In the genomic region with DNA sequence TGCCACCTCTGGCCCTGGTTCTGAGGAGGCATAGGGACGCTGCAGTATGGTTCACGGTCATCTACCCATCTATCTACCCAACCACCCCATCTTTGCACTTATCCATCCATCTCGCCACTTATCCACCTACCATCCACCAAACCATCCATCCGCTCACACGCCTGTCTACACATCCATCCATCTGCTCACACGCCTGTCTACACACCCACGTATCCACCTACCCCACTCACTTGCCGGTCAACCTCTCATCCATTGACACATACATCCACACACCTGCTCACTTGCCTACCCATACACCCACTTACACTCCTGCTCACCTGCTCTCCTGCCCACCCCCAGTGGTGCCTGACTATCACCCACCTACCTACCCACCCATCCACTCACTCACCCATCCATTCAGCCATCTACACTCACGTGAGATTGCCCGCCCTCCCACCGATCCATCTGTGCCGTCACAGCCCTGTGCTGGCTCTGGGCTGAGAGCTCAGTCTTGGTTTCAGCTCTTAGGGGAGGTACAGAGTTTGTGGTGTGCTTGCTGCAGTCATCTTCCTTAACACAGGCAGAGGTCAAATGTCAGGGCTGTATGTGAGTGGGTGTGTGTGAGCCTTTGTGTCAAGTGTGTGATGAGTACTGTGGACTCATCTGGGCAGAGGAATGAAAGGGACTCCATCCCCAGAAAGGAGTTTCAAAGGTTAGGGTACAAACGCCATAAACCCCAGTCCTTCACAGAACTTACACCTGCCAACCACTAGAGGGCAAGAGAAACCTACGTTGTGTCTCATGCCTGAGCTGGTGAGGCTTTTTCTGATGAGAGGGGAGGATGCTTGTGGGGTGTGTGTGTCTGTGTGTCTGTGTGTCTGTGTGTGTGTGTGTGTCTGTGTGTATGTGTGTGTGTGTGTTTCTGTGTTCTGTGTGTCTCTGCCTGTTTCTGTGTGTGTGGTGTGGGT, we compare ENCODE assay signal across 8 mouse cellular contexts. TPM values are rescaled to one million over a fixed set of nuclear protein-coding genes. Genes with fewer than 3 reads are reported as not detected.
A peak's percentile ranks its signal among the peaks of the same experiment; 100 is the strongest.
DNase-seq lines count a peak whose midpoint lies in the region; ATAC-seq and TF ChIP-seq lines count a peak whose summit lies in the region.

No protein-coding gene starts in this region.

- H3K79me2 ChIP-seq in liver, adult 2 months (ENCODE audit: control insufficient read depth, insufficient read depth, low read length): no peaks in the 10 kb centered on the region

- no peaks in the 10 kb centered on the region for H3K36me3 ChIP-seq in G1E (replicated peaks)
- H3K36me3 ChIP-seq in intestine, embryonic 15.5 days: no peaks in the 10 kb centered on the region
- H3K36me3 ChIP-seq in liver, adult 2 months (ENCODE audit: control insufficient read depth, insufficient read depth, low read length): no peaks in the 10 kb centered on the region
- H3K36me3 ChIP-seq in neural tube, embryonic 13.5 days: no peaks in the 10 kb centered on the region

- H3K4me2 ChIP-seq in intestine, embryonic 15.5 days (replicated peaks): no peak overlapping the region
- no peak overlapping the region for H3K4me2 ChIP-seq in neural tube, embryonic 13.5 days

- DNase-seq in gastrocnemius, adult 2 months: no peak
- no peak for DNase-seq in gastrocnemius, adult 8-10 months (ENCODE audit: low spot score in 2 of 2)
- DNase-seq in G1E (ENCODE audit: low spot score): peak; percentile 51
- peak; percentile 66 for DNase-seq in embryo, embryonic 11 days
- DNase-seq in liver, adult 2 months (ENCODE audit: extremely low read depth, low read depth, low spot score): peak; percentile 33
- no peak for DNase-seq in gastrocnemius, postnatal 25 days

- 0 out of 2 replicates have a peak, but pooled peaks cover 2% of the 10 kb centered on the region for H3K4me1 ChIP-seq in G1E (ENCODE audit: insufficient read depth, low read depth, low read length)
- H3K4me1 ChIP-seq in intestine, embryonic 15.5 days (replicated peaks): no peaks in the 10 kb centered on the region
- H3K4me1 ChIP-seq in liver, adult 2 months (ENCODE audit: control insufficient read depth, insufficient read depth, low read length): no peaks in the 10 kb centered on the region
- no peaks in the 10 kb centered on the region for H3K4me1 ChIP-seq in neural tube, embryonic 13.5 days (replicated peaks)

- H3K9ac ChIP-seq in intestine, embryonic 15.5 days: no peak overlapping the region
- no peak overlapping the region for H3K9ac ChIP-seq in liver, adult 2 months (ENCODE audit: low read depth, low read length)
- H3K9ac ChIP-seq in neural tube, embryonic 13.5 days: no peak overlapping the region

- H3K27ac ChIP-seq in gastrocnemius, adult 2 months: no peak overlapping the region
- H3K27ac ChIP-seq in intestine, embryonic 15.5 days: no peak overlapping the region
- H3K27ac ChIP-seq in liver, adult 2 months (replicated peaks; ENCODE audit: insufficient read depth, low read depth, low read length): no peak overlapping the region
- no peak overlapping the region for H3K27ac ChIP-seq in neural tube, embryonic 13.5 days (replicated peaks)

- peak; percentile 69 for ATAC-seq in G1E (ENCODE audit: extremely low read depth, insufficient number of reproducible peaks, low FRiP score, poor library complexity, severe bottlenecking)
- ATAC-seq in intestine, embryonic 15.5 days: peak; percentile 68
- peak; percentile 53 for ATAC-seq in neural tube, embryonic 13.5 days (ENCODE audit: low read depth)

- H3K27me3 ChIP-seq in G1E (ENCODE audit: insufficient read depth, low read length): peaks cover 12% of the 10 kb centered on the region; the same call in 1 of the 2 replicates
- H3K27me3 ChIP-seq in intestine, embryonic 15.5 days (replicated peaks): peaks cover 9% of the 10 kb centered on the region; the same call in 1 of the 2 replicates
- no peaks in the 10 kb centered on the region for H3K27me3 ChIP-seq in liver, adult 2 months (ENCODE audit: control insufficient read depth, insufficient read depth, low read length)
- peaks cover 18% of the 10 kb centered on the region for H3K27me3 ChIP-seq in neural tube, embryonic 13.5 days

- H3K4me3 ChIP-seq in gastrocnemius, adult 2 months: no peak overlapping the region
- H3K4me3 ChIP-seq in G1E (ENCODE audit: low read depth, low read length): no peak overlapping the region
- no peak overlapping the region for H3K4me3 ChIP-seq in intestine, embryonic 15.5 days (replicated peaks)
- no peak overlapping the region for H3K4me3 ChIP-seq in liver, adult 2 months (ENCODE audit: insufficient read depth, low read depth, low read length)
- no peak overlapping the region for H3K4me3 ChIP-seq in neural tube, embryonic 13.5 days

- 61% methylated on average over 14 of the region's 14 CpGs for WGBS in intestine, embryonic 15.5 days
- WGBS in liver, adult 2 months: 54% methylated on average over 14 of the region's 14 CpGs
- WGBS in neural tube, embryonic 13.5 days: 64% methylated on average over 14 of the region's 14 CpGs

- H3K9me3 ChIP-seq in G1E (replicated peaks): no peaks in the 10 kb centered on the region
- H3K9me3 ChIP-seq in intestine, embryonic 15.5 days: no peaks in the 10 kb centered on the region
- no peaks in the 10 kb centered on the region for H3K9me3 ChIP-seq in neural tube, embryonic 13.5 days

- intact Hi-C loops in gastrocnemius, adult 2 months (cut with DNase I): loop anchor here (5.0 kb wide), 1 partner anchor 142 kb away; no protein-coding TSS in a partner anchor

- peak; percentile 70 for TF ChIP-seq CTCF in gastrocnemius, adult 2 months (IDR thresholded peaks at IDR 0.05)
- TF ChIP-seq CTCF in G1E (IDR thresholded peaks at IDR 0.05; ENCODE audit: low read depth, low read length): peak; percentile 81
- peak; percentile 62 for TF ChIP-seq CTCF in liver, adult 2 months (IDR thresholded peaks at IDR 0.05; ENCODE audit: low read depth, low read length)

- no peak for TF ChIP-seq POLR2A in liver, adult 2 months (IDR thresholded peaks at IDR 0.05; ENCODE audit: extremely low read depth, insufficient read depth, low read length)

RNA-seq across cellular contexts. Expression of gene Ccdc27, which starts 22.6 kb away (rescaled TPM):
- total RNA-seq in gastrocnemius, adult 2 months (2021): not detected
- not detected for total RNA-seq in gastrocnemius, adult 8-10 months (2022)
- total RNA-seq in G1E (2014; fragmentation: Nextera tagmentation) (not detected in 2 replicates), G1E (2017) (not detected in 2 replicates)
- polyA plus RNA-seq in G1E (2012): not detected in 2 replicates
- not detected in 2 replicates for polyA plus RNA-seq in intestine, embryonic 15.5 days (2015; fragmentation: Nextera tagmentation; extraction: Ambion mirVana)
- total RNA-seq in liver, adult 2 months (2014; rRNA removed): not detected in 2 replicates
- polyA plus RNA-seq in liver, adult 2 months (2012; rRNA removed): not detected in 2 replicates
- not detected in 2 replicates for polyA plus RNA-seq in neural tube, embryonic 13.5 days (2015; fragmentation: Nextera tagmentation; extraction: Ambion mirVana)
- not detected for total RNA-seq in gastrocnemius, postnatal 25 days (2021)

RNA-seq across cellular contexts. Expression of gene Smim1, which starts 39.1 kb away (rescaled TPM):
- total RNA-seq in gastrocnemius, adult 2 months (2021): 1 to 10 TPM; 2.0 to 2.3 TPM
- 1 to 10 TPM in 3 of 4 experiments, under 1 TPM in 1; 0.46 to 3.4 (median 1.4) TPM for total RNA-seq in gastrocnemius, adult 8-10 months (2022)
- total RNA-seq in G1E (2014; fragmentation: Nextera tagmentation): 74.3 and 100.0 TPM in 2 replicates
- 69.2 and 103 TPM in 2 replicates for total RNA-seq in G1E (2017)
- polyA plus RNA-seq in G1E (2012): 58.4 and 87.4 TPM in 2 replicates
- 124 and 154 TPM in 2 replicates for polyA plus RNA-seq in intestine, embryonic 15.5 days (2015; fragmentation: Nextera tagmentation; extraction: Ambion mirVana)
- total RNA-seq in liver, adult 2 months (2014; rRNA removed): 6.7 and 8.1 TPM in 2 replicates
- 12.6 and 16.9 TPM in 2 replicates for polyA plus RNA-seq in liver, adult 2 months (2012; rRNA removed)
- 7.8 and 9.3 TPM in 2 replicates for polyA plus RNA-seq in neural tube, embryonic 13.5 days (2015; fragmentation: Nextera tagmentation; extraction: Ambion mirVana)
- total RNA-seq in gastrocnemius, postnatal 25 days (2021): 1 to 10 TPM; 2.2 to 3.4 TPM

RNA-seq across cellular contexts. Expression of gene Lrrc47, which starts 53.6 kb away (rescaled TPM):
- 10 to 100 TPM; 24.4 to 29.0 TPM for total RNA-seq in gastrocnemius, adult 2 months (2021)
- total RNA-seq in gastrocnemius, adult 8-10 months (2022): 10 to 100 TPM; 19.4 to 29.8 (median 25.0) TPM
- total RNA-seq in G1E (2014; fragmentation: Nextera tagmentation): 17.5 and 24.8 TPM in 2 replicates
- total RNA-seq in G1E (2017): 28.7 and 40.7 TPM in 2 replicates
- polyA plus RNA-seq in G1E (2012): 201 and 254 TPM in 2 replicates
- polyA plus RNA-seq in intestine, embryonic 15.5 days (2015; fragmentation: Nextera tagmentation; extraction: Ambion mirVana): 22.3 and 23.3 TPM in 2 replicates
- total RNA-seq in liver, adult 2 months (2014; rRNA removed): 6.5 and 8.3 TPM in 2 replicates
- 24.0 and 27.2 TPM in 2 replicates for polyA plus RNA-seq in liver, adult 2 months (2012; rRNA removed)
- 24.0 and 25.2 TPM in 2 replicates for polyA plus RNA-seq in neural tube, embryonic 13.5 days (2015; fragmentation: Nextera tagmentation; extraction: Ambion mirVana)
- total RNA-seq in gastrocnemius, postnatal 25 days (2021): 10 to 100 TPM; 19.6 to 21.4 TPM

Comparison
In these comparisons a context has a peak if more than half of its experiments do, and no peak if none do; other contexts are left out.
1. DNase-seq: peak in G1E (single experiment), embryo, embryonic 11 days (single experiment) and liver, adult 2 months (single experiment); none in gastrocnemius, adult 2 months (single experiment), gastrocnemius, adult 8-10 months (0 of 2) and gastrocnemius, postnatal 25 days (single experiment).
2. Peak in every context shown above with its lines, with median percentiles within 50 percentile points of each other: CTCF ChIP-seq and ATAC-seq.